Mouse (Mus musculus): ENCODE data around the gene Pth. TPM values are rescaled to one million over a fixed set of nuclear protein-coding genes. Genes with fewer than 3 reads are reported as not detected.

Gene Pth
- total and polyA plus RNA-seq, 3 experiments: not detected

DNA sequence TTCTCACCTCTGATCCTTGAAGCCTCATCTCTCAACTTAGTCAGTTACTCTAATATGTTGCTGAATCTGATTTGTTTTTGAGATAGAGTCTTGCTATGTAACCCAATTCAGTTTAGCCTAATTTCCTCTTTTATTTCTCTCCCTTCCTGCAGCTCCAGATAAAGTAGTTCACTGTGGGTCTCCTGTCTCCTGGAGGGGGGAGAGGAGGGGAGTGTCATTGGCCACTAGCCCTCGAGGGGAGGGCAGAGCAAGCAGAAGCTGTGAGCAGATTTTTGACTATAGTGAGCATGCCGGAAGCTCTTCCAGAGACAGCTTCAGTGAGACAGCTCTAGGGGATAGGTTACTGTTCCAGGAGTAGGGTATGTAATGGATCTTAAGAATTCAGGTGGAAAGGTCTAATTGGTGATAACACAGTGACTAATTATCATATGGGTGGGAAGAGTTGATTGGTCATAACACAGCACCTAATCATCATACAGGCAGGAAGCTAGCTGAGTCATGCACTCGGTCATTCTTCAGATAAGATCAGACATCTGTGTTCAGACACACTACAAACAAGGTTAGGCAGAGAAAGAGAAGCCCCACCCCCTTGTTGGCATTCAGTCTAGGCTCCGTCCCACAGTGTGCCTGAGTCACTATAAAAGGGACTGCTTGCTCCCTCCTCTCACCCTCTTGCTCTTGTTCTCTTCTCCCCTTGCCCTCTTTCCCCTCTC lies 30.9 kb upstream of the Pth start:
- Histone ChIP-seq H3K27ac (ENCODE audit: control insufficient read depth, low read depth, low read length) (peak overlapping the region; percentile 90), H3K79me2 (ENCODE audit: control insufficient read depth, insufficient read depth, low read length, poor library complexity) (no peaks in the 10 kb centered on the region), H3K9me3 (replicated peaks; ENCODE audit: insufficient read depth, low read length) (no peaks in the 10 kb centered on the region), H3K36me3 (ENCODE audit: control insufficient read depth in 1 of 2, insufficient read depth in 2 of 2, low read length in 2 of 2) (peaks cover 0 to 16% of the 10 kb centered on the region in 2 experiments; a peak in 2 of 4 replicates), H3K4me1 (ENCODE audit: control insufficient read depth in 1 of 2, insufficient read depth in 2 of 2, low read length in 2 of 2) (peaks cover 7 to 25% of the 10 kb centered on the region in 2 experiments), H3K4me3 (ENCODE audit: control insufficient read depth in 1 of 2, insufficient read depth in 1 of 2, low read depth in 2 of 2, low read length in 2 of 2) (peak overlapping the region in 1 of 2 experiments; percentile 41; a peak in 1 of 4 replicates), H3K9ac (ENCODE audit: control insufficient read depth, low read depth, low read length, poor library complexity, severe bottlenecking) (no peak overlapping the region), H3K27me3 (ENCODE audit: control insufficient read depth in 1 of 2, insufficient read depth in 2 of 2, low read length in 2 of 2) (no peaks in the 10 kb centered on the region)
- TF ChIP-seq RCOR1 (IDR thresholded peaks at IDR 0.05; ENCODE audit: low read depth, low read length) (peak; percentile 64; the same call in 1 of the 2 replicates), HCFC1 (IDR thresholded peaks at IDR 0.05; ENCODE audit: low read depth, low read length) (no peak), CTCF (IDR thresholded peaks at IDR 0.05 in 2 of 3, conservative IDR thresholded peaks at IDR 0.05 in 1 of 3; ENCODE audit: control insufficient read depth in 1 of 3, insufficient read depth in 1 of 3, low read depth in 2 of 3, low read length in 3 of 3, poor library complexity in 1 of 3, severe bottlenecking in 1 of 3) (no peak), TAL1 (IDR thresholded peaks at IDR 0.05; ENCODE audit: low read length) (peak; percentile 36), SIN3A (IDR thresholded peaks at IDR 0.05; ENCODE audit: low read length) (peak; percentile 68; the same call in 1 of the 2 replicates), ZKSCAN1 (IDR thresholded peaks at IDR 0.05; ENCODE audit: low read depth, low read length) (no peak), EP300 (IDR thresholded peaks at IDR 0.05; ENCODE audit: low read depth in 1 of 2, low read length in 2 of 2) (peak; percentile 69 to 72; a peak in 3 of 4 replicates), TCF12 (IDR thresholded peaks at IDR 0.05; ENCODE audit: low read depth, low read length) (peak; percentile 52; the same call in 1 of the 2 replicates), ZMIZ1 (IDR thresholded peaks at IDR 0.05; ENCODE audit: low read depth, low read length) (no peak), POLR2AphosphoS5 (IDR thresholded peaks at IDR 0.05; ENCODE audit: borderline replicate concordance, low read depth, low read length) (no peak), MYB (IDR thresholded peaks at IDR 0.05; ENCODE audit: low read depth, low read length) (0 out of 2 replicates have a peak, but pooled peaks have one; percentile 24), GABPA (IDR thresholded peaks at IDR 0.05; ENCODE audit: low read depth, low read length) (peak; percentile 67; the same call in 1 of the 2 replicates), CHD2 (IDR thresholded peaks at IDR 0.05; ENCODE audit: low read length) (no peak), RAD21 (IDR thresholded peaks at IDR 0.05; ENCODE audit: low read depth, low read length) (no peak), ELF1 (IDR thresholded peaks at IDR 0.05; ENCODE audit: low read depth, low read length) (peak; percentile 39; the same call in 1 of the 2 replicates), BHLHE40 (IDR thresholded peaks at IDR 0.05; ENCODE audit: borderline replicate concordance, low read depth, low read length) (no peak), TBP (IDR thresholded peaks at IDR 0.05; ENCODE audit: low read depth, low read length) (peak; percentile 64), JUND (IDR thresholded peaks at IDR 0.05; ENCODE audit: low read depth, low read length) (0 out of 2 replicates have a peak, but pooled peaks have one; percentile 24), MAX (IDR thresholded peaks at IDR 0.05; ENCODE audit: low read length) (peak; percentile 57; the same call in 1 of the 2 replicates), ETS1 (IDR thresholded peaks at IDR 0.05; ENCODE audit: low read depth, low read length) (peak; percentile 93), NELFE (IDR thresholded peaks at IDR 0.05; ENCODE audit: low read depth, low read length) (peak; percentile 39), MXI1 (IDR thresholded peaks at IDR 0.05; ENCODE audit: low read depth, low read length) (peak; percentile 45), GATA1 (IDR thresholded peaks at IDR 0.05; ENCODE audit: low read depth, low read length) (peak; percentile 70), KAT2A (conservative IDR thresholded peaks at IDR 0.05; ENCODE audit: low read depth, low read length) (no peak; the same call in 1 of the 2 replicates)
- peak; percentile 95 for DNase-seq (ENCODE audit: low read depth, low spot score)

All from MEL (cell line).